Mouse (Mus musculus): ENCODE measurements around the gene Ipo9.

Ipo9 gene

GRCm38 (mm10) chr1:135429901-135430668 is at the start of gene Ipo9:
Ipo9 (minus strand) TSS chr1:135430499.
- TF ChIP-seq GATA4 (IDR thresholded peaks at IDR 0.05; ENCODE audit: insufficient replicate concordance, low read length): no peak

GRCm38 (mm10) chr1:135475571-135475895 is 45.2 kb upstream of the Ipo9 start:
- no peak for TF ChIP-seq GATA4 (IDR thresholded peaks at IDR 0.05; ENCODE audit: insufficient replicate concordance, low read length)

- peak; percentile 66; the same call in 1 of the 2 replicates for TF ChIP-seq GATA4 (IDR thresholded peaks at IDR 0.05; ENCODE audit: insufficient replicate concordance, low read length)
These were observed 44.7 kb upstream of the Ipo9 start for GRCm38 (mm10) chr1:135474861-135475570.

- no peak for TF ChIP-seq GATA4 (IDR thresholded peaks at IDR 0.05; ENCODE audit: insufficient replicate concordance, low read length)
These were observed 42.2 kb upstream of the Ipo9 start for GRCm38 (mm10) chr1:135472536-135472935.

GRCm38 (mm10) chr1:135471742-135472141 is 41.4 kb upstream of the Ipo9 start:
- TF ChIP-seq GATA4 (IDR thresholded peaks at IDR 0.05; ENCODE audit: insufficient replicate concordance, low read length): no peak

GRCm38 (mm10) chr1:135470546-135470945 is 40.2 kb upstream of the Ipo9 start:
- no peak for TF ChIP-seq GATA4 (IDR thresholded peaks at IDR 0.05; ENCODE audit: insufficient replicate concordance, low read length)

- no peak for TF ChIP-seq GATA4 (IDR thresholded peaks at IDR 0.05; ENCODE audit: insufficient replicate concordance, low read length)
These were observed 37.2 kb upstream of the Ipo9 start for GRCm38 (mm10) chr1:135467462-135467861.

- TF ChIP-seq GATA4 (IDR thresholded peaks at IDR 0.05; ENCODE audit: insufficient replicate concordance, low read length): no peak
These were observed 36.6 kb upstream of the Ipo9 start for GRCm38 (mm10) chr1:135466935-135467334.

- no peak for TF ChIP-seq GATA4 (IDR thresholded peaks at IDR 0.05; ENCODE audit: insufficient replicate concordance, low read length)
These were observed 35.4 kb upstream of the Ipo9 start for GRCm38 (mm10) chr1:135465734-135466133.

GRCm38 (mm10) chr1:135462736-135463135 is 32.4 kb upstream of the Ipo9 start:
- TF ChIP-seq GATA4 (IDR thresholded peaks at IDR 0.05; ENCODE audit: insufficient replicate concordance, low read length): no peak

- no peak for TF ChIP-seq GATA4 (IDR thresholded peaks at IDR 0.05; ENCODE audit: insufficient replicate concordance, low read length)
These were observed 32.0 kb upstream of the Ipo9 start for GRCm38 (mm10) chr1:135462304-135462703.

- no peak for TF ChIP-seq GATA4 (IDR thresholded peaks at IDR 0.05; ENCODE audit: insufficient replicate concordance, low read length)
These were observed 30.9 kb upstream of the Ipo9 start for GRCm38 (mm10) chr1:135461097-135461730.

- TF ChIP-seq GATA4 (IDR thresholded peaks at IDR 0.05; ENCODE audit: insufficient replicate concordance, low read length): no peak
These were observed 30.2 kb upstream of the Ipo9 start for GRCm38 (mm10) chr1:135460521-135460920.

GRCm38 (mm10) chr1:135457860-135458259 is 27.6 kb upstream of the Ipo9 start:
- no peak for TF ChIP-seq GATA4 (IDR thresholded peaks at IDR 0.05; ENCODE audit: insufficient replicate concordance, low read length)

GRCm38 (mm10) chr1:135452259-135452658 is 22.0 kb upstream of the Ipo9 start:
- TF ChIP-seq GATA4 (IDR thresholded peaks at IDR 0.05; ENCODE audit: insufficient replicate concordance, low read length): no peak

GRCm38 (mm10) chr1:135451419-135451818 is 21.1 kb upstream of the Ipo9 start:
- TF ChIP-seq GATA4 (IDR thresholded peaks at IDR 0.05; ENCODE audit: insufficient replicate concordance, low read length): no peak
